Mouse (Mus musculus) cerebellum, adult 18-20 months (tissue): ENCODE measurements at regions not wholly inside any gene's neighbourhood (a gene's known extent, or its start where the extent isn't known, plus 50 kb on each side); places are given as distances from the start of the nearest gene placed in this dataset.
A peak's percentile ranks its signal among the peaks of the same experiment; 100 is the strongest.

Source experiments
- DNase-seq, 2 experiments: peaks; one replicate each; pipeline ENCODE4 v3.0.0; 2021

- DNase-seq: no peak
These were observed 50.9 kb upstream of the Cbln4 start for GRCm38 (mm10) chr2:172094159-172094558.

GRCm38 (mm10) chr2:172103881-172104655 lies 60.8 kb upstream of the Cbln4 start:
- DNase-seq: no peak

GRCm38 (mm10) chr2:172105241-172105640 lies 62.0 kb upstream of the Cbln4 start:
- peak; percentile 36 to 41 for DNase-seq

- no peak for DNase-seq
These were observed 67.4 kb upstream of the Cbln4 start for GRCm38 (mm10) chr2:172110706-172111105.

- no peak for DNase-seq
These were observed 70.4 kb upstream of the Cbln4 start for GRCm38 (mm10) chr2:172113639-172114038.

- no peak for DNase-seq
These were observed 72.4 kb upstream of the Cbln4 start for GRCm38 (mm10) chr2:172115604-172116206.

- DNase-seq: no peak
These were observed 84.3 kb upstream of the Cbln4 start for GRCm38 (mm10) chr2:172127517-172127916.

- no peak for DNase-seq
These were observed 88.0 kb upstream of the Cbln4 start for GRCm38 (mm10) chr2:172131232-172131631.

GRCm38 (mm10) chr2:172132623-172133332 lies 89.5 kb upstream of the Cbln4 start:
- no peak for DNase-seq

- no peak for DNase-seq
These were observed 96.8 kb upstream of the Cbln4 start for GRCm38 (mm10) chr2:172140080-172140479.

- no peak for DNase-seq
These were observed 100.0 kb upstream of the Cbln4 start for GRCm38 (mm10) chr2:172143269-172143668.

GRCm38 (mm10) chr2:172148736-172149135 lies 99.6 kb upstream of the Mc3r start:
- DNase-seq: no peak

- DNase-seq: no peak
These were observed 98.6 kb upstream of the Mc3r start for GRCm38 (mm10) chr2:172149734-172150133.

- DNase-seq: no peak
These were observed 97.4 kb upstream of the Mc3r start for GRCm38 (mm10) chr2:172150898-172151297.

GRCm38 (mm10) chr2:172159909-172160308 lies 88.4 kb upstream of the Mc3r start:
- no peak for DNase-seq

GRCm38 (mm10) chr2:172177371-172177770 lies 70.9 kb upstream of the Mc3r start:
- DNase-seq: no peak

GRCm38 (mm10) chr2:172179301-172179700 lies 69.0 kb upstream of the Mc3r start:
- DNase-seq: no peak

GRCm38 (mm10) chr2:172197746-172198145 lies 50.5 kb upstream of the Mc3r start:
- no peak for DNase-seq
